Mouse (Mus musculus) CH12.LX (cell line): Measurements from ENCODE around the gene Zfp790. TPM values are rescaled to one million over a fixed set of nuclear protein-coding genes. Genes with fewer than 3 reads are reported as not detected.

Experiments
- DNase-seq: peaks from one replicate; pipeline ENCODE4 v3.0.0-alpha.2; 2013; ENCODE audit errors: extremely low read depth
- H3K27ac ChIP-seq: 2 replicates; pipeline ENCODE4 v1.5.1; 2012; ENCODE audit warnings: low read depth, mild to moderate bottlenecking, control low read depth, moderate library complexity; ENCODE audit not compliant: insufficient read depth
- H3K27me3 ChIP-seq: replicated peaks from 2 replicates; pipeline ENCODE3; 2012; ENCODE audit warnings: inconsistent platforms
- H3K36me3 ChIP-seq, 2 experiments: replicated peaks in 1 of 2; 2 replicates each; pipeline versions ENCODE3 to v1.6.1; 2012; ENCODE audit warnings: inconsistent platforms in 1 of 2, low read length in 1 of 2, mild to moderate bottlenecking in 1 of 2, mixed read lengths in 1 of 2, moderate library complexity in 1 of 2; ENCODE audit not compliant: control insufficient read depth in 1 of 2, insufficient read depth in 1 of 2
- H3K4me1 ChIP-seq, 2 experiments: 2 replicates each; pipeline ENCODE4 v1.6.1; 2012; ENCODE audit warnings: inconsistent platforms in 1 of 2, moderate library complexity in 1 of 2; ENCODE audit not compliant: insufficient read depth in 2 of 2, control insufficient read depth in 1 of 2
- H3K4me2 ChIP-seq: 2 replicates; pipeline ENCODE4 v1.6.1; 2012; ENCODE audit warnings: low read depth, mild to moderate bottlenecking, control low read depth; ENCODE audit not compliant: poor library complexity, insufficient read depth, severe bottlenecking
- H3K4me3 ChIP-seq, 3 experiments: fragments of 150-350 bp in 1 of 3; sonication (generic) in 1 of 3; replicated peaks in 1 of 3; 2 replicates each; pipeline versions ENCODE3 to v1.5.1; 2011 to 2012; ENCODE audit warnings: low read depth in 2 of 3, low read length in 2 of 3, mild to moderate bottlenecking in 2 of 3, moderate library complexity in 2 of 3, control low read depth in 1 of 3, improper control_type of control experiment in 1 of 3, inconsistent platforms in 1 of 3, mixed read lengths in 1 of 3; ENCODE audit not compliant: poor library complexity in 1 of 3
- H3K79me2 ChIP-seq: replicated peaks from 2 replicates; pipeline ENCODE4 v1.6.1; 2012; ENCODE audit warnings: mild to moderate bottlenecking, moderate library complexity; ENCODE audit not compliant: control insufficient read depth, poor library complexity, insufficient read depth, severe bottlenecking; ENCODE audit errors: extremely low read depth
- H3K9ac ChIP-seq: 2 replicates; pipeline ENCODE4 v1.6.1; 2012; ENCODE audit warnings: low read depth, mild to moderate bottlenecking, control low read depth, moderate library complexity; ENCODE audit not compliant: insufficient read depth
- H3K9me3 ChIP-seq: replicated peaks from 2 replicates; pipeline ENCODE3; 2012; ENCODE audit warnings: low read length, inconsistent platforms, mixed read lengths
- CHD2 ChIP-seq: IDR thresholded peaks from 2 replicates; pipeline ENCODE4 v1.6.1; 2011; ENCODE audit warnings: low read length, improper control_type of control experiment
- E2F4 ChIP-seq: IDR thresholded peaks from 2 replicates; pipeline ENCODE4 v1.6.1; 2011; ENCODE audit warnings: low read depth, low read length, improper control_type of control experiment; ENCODE audit not compliant: insufficient replicate concordance
- EP300 ChIP-seq: IDR thresholded peaks from 2 replicates; pipeline ENCODE4 v1.6.1; 2011; ENCODE audit warnings: low read length, improper control_type of control experiment
- JUND ChIP-seq: conservative IDR thresholded peaks from 2 replicates; pipeline ENCODE4 v1.6.1; 2011; ENCODE audit warnings: low read depth, low read length, improper control_type of control experiment
- MAFK ChIP-seq: IDR thresholded peaks from 2 replicates; pipeline ENCODE4 v1.6.1; 2011; ENCODE audit warnings: low read length, improper control_type of control experiment; ENCODE audit not compliant: insufficient replicate concordance
- MAZ ChIP-seq: IDR thresholded peaks from 2 replicates; pipeline ENCODE4 v1.6.1; 2012; ENCODE audit warnings: low read depth, mild to moderate bottlenecking, inconsistent platforms, low read length, improper control_type of control experiment, moderate library complexity
- MXI1 ChIP-seq: IDR thresholded peaks from 2 replicates; pipeline ENCODE4 v1.6.1; 2011; ENCODE audit warnings: mild to moderate bottlenecking, low read depth, low read length, improper control_type of control experiment
- MYC ChIP-seq: IDR thresholded peaks from 2 replicates; pipeline ENCODE4 v1.6.1; 2011; ENCODE audit warnings: low read depth, mild to moderate bottlenecking, improper control_type of control experiment, low read length
- NELFE ChIP-seq: IDR thresholded peaks from 2 replicates; pipeline ENCODE4 v1.6.1; 2011; ENCODE audit warnings: low read depth, low read length, improper control_type of control experiment
- NRF1 ChIP-seq: IDR thresholded peaks from 2 replicates; pipeline ENCODE4 v1.6.1; 2014; ENCODE audit warnings: low read depth, mild to moderate bottlenecking, inconsistent platforms, low read length, improper control_type of control experiment, moderate library complexity
- PAX5 ChIP-seq: IDR thresholded peaks from 2 replicates; pipeline ENCODE4 v1.6.1; 2012; ENCODE audit warnings: low read length, inconsistent platforms, mixed read lengths
- POLR2A ChIP-seq: IDR thresholded peaks from 2 replicates; pipeline ENCODE4 v1.6.1; 2011; ENCODE audit warnings: low read depth, mild to moderate bottlenecking, improper control_type of control experiment, low read length
- POLR2AphosphoS2 ChIP-seq: IDR thresholded peaks from 2 replicates; pipeline ENCODE4 v1.6.1; 2011; ENCODE audit warnings: low read depth, low read length, improper control_type of control experiment
- SMC3 ChIP-seq: IDR thresholded peaks from 2 replicates; pipeline ENCODE4 v1.6.1; 2011; ENCODE audit warnings: low read depth, low read length, improper control_type of control experiment
- TCF12 ChIP-seq: IDR thresholded peaks from 2 replicates; pipeline ENCODE4 v1.6.1; 2014; ENCODE audit warnings: low read depth, mild to moderate bottlenecking, inconsistent platforms, low read length, improper control_type of control experiment
- UBTF ChIP-seq: IDR thresholded peaks from 2 replicates; pipeline ENCODE4 v1.6.1; 2012; ENCODE audit warnings: low read depth, mild to moderate bottlenecking, inconsistent platforms, low read length, improper control_type of control experiment, moderate library complexity
- USF2 ChIP-seq: conservative IDR thresholded peaks from 2 replicates; pipeline ENCODE4 v1.6.1; 2011; ENCODE audit warnings: low read depth, low read length, improper control_type of control experiment
- ZC3H11A ChIP-seq: IDR thresholded peaks from 2 replicates; pipeline ENCODE4 v1.6.1; 2012; ENCODE audit warnings: low read depth, mild to moderate bottlenecking, inconsistent platforms, low read length, improper control_type of control experiment
- ZMIZ1 ChIP-seq: IDR thresholded peaks from 2 replicates; pipeline ENCODE4 v1.6.1; 2012; ENCODE audit warnings: low read depth, mild to moderate bottlenecking, inconsistent platforms, low read length, improper control_type of control experiment
- dilution Hi-C: fragments of 300-500 bp; cut with MboI; formaldehyde crosslinking; loops from 2 replicates; pipeline ENCODE4 v1.14.3; 2020; ENCODE audit warnings: low sequenced_read_pairs; ENCODE audit not compliant: extremely low pct_unique_long_range_greater_than_20kb, extremely low pct_ligation_motif_present
- in situ Hi-C: fragments of 300-500 bp; cut with MboI; formaldehyde crosslinking; loops from 3 replicates; pipeline ENCODE4 v1.14.3; 2019; ENCODE audit warnings: low sequenced_read_pairs, low pct_ligation_motif_present, low pct_unique_long_range_greater_than_20kb, mixed read lengths
- polyA plus RNA-seq: library from polyadenylated mRNA; unstranded; fragments of >175 nt; gene quantifications from 2 replicates; pipeline ENCODE4 v1.2.1, GENCODE M21; 2012; ENCODE audit warnings: low read depth; ENCODE audit not compliant: insufficient read length
- total RNA-seq, 2 experiments: library from RNA; depleted of rRNA; stranded (reverse); fragments of 300-350 nt in 1 of 2; fragments of >200 nt in 1 of 2; gene quantifications; 2 replicates each; pipeline ENCODE4 v1.2.3; 2012 to 2014

Gene Zfp790
- total and polyA plus RNA-seq, 3 experiments, result 4.6 to 7.6 (median 5.8) TPM

DNA sequence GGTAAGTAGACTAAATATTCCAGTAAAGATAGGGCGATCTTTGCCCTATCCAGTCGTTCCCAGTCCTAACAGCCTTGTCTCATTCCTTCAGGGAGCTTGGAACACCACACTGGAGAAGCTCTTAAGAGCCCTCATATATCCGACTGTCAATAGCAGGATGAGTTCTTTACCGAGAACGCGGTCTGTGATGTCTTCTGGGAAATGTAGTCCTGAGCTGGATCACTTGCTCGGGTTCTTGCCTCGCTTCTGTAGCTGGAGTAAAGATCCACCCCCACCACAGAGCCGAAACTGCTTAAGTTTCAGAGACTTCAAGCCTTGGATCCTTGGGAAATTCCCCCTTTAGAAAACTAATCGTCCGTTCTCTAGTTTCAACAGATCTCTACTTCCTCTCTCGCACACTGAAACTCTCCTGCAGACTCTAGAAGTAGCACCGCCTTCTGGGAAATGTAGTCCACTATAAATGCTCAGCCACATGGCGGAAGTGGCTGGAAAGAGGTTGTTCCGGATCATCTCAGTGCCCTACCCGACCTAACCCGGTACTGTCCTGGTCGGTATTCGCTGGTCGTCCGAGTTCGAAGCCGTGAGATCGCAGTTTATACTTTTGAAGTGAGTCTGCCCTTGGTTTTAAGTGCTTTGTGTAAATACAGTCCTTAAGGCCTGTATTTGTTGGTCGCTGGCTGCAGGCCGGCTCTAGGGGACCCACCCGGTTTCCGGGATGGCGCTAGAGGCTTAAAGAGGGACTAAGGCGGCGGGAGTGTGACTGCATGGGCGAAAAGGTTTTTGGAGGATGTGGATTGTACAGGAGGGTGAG lies 47.6 kb upstream of the Zfp790 start, which contains the start of gene Zfp84 (continued):
- peak; percentile 82 for TF ChIP-seq NELFE

DNA sequence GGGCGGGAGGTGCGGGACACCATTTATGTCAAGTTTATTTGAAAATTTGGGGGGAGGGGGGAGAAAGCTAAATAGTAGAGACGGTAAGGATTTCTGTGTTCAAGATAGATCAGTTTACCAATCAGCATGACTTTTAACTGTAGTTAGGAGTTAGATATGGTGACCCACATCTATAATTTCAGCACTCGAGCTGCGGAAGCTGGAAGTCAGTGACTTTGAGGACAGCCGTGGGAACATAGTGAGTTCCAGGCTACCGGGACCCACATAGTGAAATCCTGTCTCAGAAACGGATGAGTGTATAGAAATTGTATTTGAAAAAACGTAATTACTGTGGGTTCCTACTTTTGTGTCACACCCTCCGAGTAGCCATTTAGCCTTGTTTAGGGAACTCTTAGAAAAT lies 46.9 kb upstream of the Zfp790 start:
- in situ Hi-C loops (loop anchor here (5.0 kb wide), 1 partner anchor 42 kb away; the partner anchor contains the start of gene Catsperg2), dilution Hi-C loops (no loop called here)
- no peak for DNase-seq
- Histone ChIP-seq H3K27me3 (no peaks in the 10 kb centered on the region), H3K4me1 (peaks cover 2 to 56% of the 10 kb centered on the region in 2 experiments; a peak in 3 of 4 replicates), H3K79me2 (peaks cover 23% of the 10 kb centered on the region), H3K4me3 (peak overlapping the region; percentile 71 to 97 (median 85)), H3K9me3 (peaks cover 3% of the 10 kb centered on the region), H3K36me3 (peaks cover 20 to 34% of the 10 kb centered on the region in 2 experiments), H3K27ac (peak overlapping the region; percentile 89), H3K4me2 (peak overlapping the region; percentile 79), H3K9ac (peak overlapping the region; percentile 88)
- TF ChIP-seq POLR2AphosphoS2, result no peak
- no peak for TF ChIP-seq EP300
- no peak for TF ChIP-seq UBTF
- no peak for TF ChIP-seq MAZ
- TF ChIP-seq MAFK, result no peak
- no peak for TF ChIP-seq NRF1
- TF ChIP-seq E2F4, result no peak
- TF ChIP-seq PAX5, result no peak
- no peak for TF ChIP-seq USF2
- no peak for TF ChIP-seq ZMIZ1
- TF ChIP-seq MYC, result no peak
- TF ChIP-seq CHD2, result no peak
- no peak for TF ChIP-seq MXI1
- no peak for TF ChIP-seq TCF12
- no peak for TF ChIP-seq NELFE
- no peak for TF ChIP-seq ZC3H11A
- TF ChIP-seq POLR2A, result no peak
- no peak for TF ChIP-seq JUND

DNA sequence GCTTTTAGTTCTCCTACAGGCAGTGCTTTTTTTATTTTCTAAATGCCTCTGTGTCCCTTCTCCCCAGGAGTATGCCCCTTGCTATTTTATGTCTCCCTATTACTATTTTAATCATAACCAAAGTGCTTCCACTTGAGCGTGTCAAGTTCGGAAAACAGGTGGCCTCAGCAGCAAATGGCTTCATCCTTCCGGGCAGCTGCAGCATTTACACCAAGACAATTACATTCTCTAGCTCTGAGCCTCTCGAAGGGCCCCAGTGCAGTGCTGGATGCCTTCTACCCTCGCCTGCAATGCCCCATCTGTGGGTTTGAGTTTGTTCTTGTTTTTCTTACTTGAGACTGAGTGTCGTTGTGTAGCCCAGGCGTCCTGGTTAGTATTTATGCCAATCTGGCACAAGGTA lies 42.4 kb upstream of the Zfp790 start:
- DNase-seq, result peak; percentile 56
- in situ Hi-C loops (no loop called here), dilution Hi-C loops (no loop called here)
- Histone ChIP-seq H3K4me2 (no peak overlapping the region), H3K4me1 (peaks cover 0 to 45% of the 10 kb centered on the region in 2 experiments; a peak in 3 of 4 replicates), H3K4me3 (no peak overlapping the region), H3K36me3 (peaks cover 63 to 76% of the 10 kb centered on the region in 2 experiments), H3K79me2 (peaks cover 23% of the 10 kb centered on the region), H3K27ac (0 out of 2 replicates have a peak overlapping the region, but pooled peaks have one; percentile 18), H3K9ac (no peak overlapping the region), H3K9me3 (peaks cover 16% of the 10 kb centered on the region), H3K27me3 (no peaks in the 10 kb centered on the region)
- TF ChIP-seq SMC3 (no peak), TCF12 (0 out of 2 replicates have a peak, but pooled peaks have one; percentile 27)
